Mouse (Mus musculus): ENCODE measurements around the gene Arhgap32.
A peak's percentile ranks its signal among the peaks of the same experiment; 100 is the strongest.
"Not testable (repeated sequence)": the region's sequence is repeated elsewhere in the genome, so short reads cannot be mapped to it uniquely, and the experiment has no call there.

Gene Arhgap32

GRCm38 (mm10) chr9:32137697-32138426 lies 21.9 kb downstream of the Arhgap32 start:
- DNase-seq (ENCODE audit: low read depth, low spot score) = no peak

GRCm38 (mm10) chr9:32138616-32139015 lies 22.7 kb downstream of the Arhgap32 start:
- no peak for DNase-seq (ENCODE audit: low read depth, low spot score)

- DNase-seq (ENCODE audit: low read depth, low spot score) = no peak
Observed at GRCm38 (mm10) chr9:32139641-32140040, 23.7 kb downstream of the Arhgap32 start.

GRCm38 (mm10) chr9:32142834-32143233 lies 26.9 kb downstream of the Arhgap32 start:
- no peak for DNase-seq (ENCODE audit: low read depth, low spot score)

DNA sequence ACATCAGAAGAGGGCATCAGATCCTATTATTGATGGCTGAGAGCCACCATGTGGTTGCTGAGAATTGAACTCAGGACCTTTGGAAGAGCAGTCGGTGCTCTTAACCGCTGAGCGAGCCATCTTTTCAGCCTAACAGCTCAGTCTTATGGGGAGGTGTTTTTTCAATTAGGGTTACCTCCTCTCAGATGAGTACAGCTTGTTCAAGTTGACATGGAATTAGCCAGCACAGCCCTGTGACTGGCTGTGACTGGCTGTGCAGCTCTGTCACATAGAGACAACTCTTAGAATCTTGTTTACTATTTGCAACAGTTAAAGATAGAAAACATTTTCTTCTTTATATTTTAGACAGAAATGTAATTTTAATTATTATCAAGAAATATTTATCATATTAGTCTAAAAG lies 27.5 kb downstream of the Arhgap32 start:
- no peak for DNase-seq (ENCODE audit: low read depth, low spot score)

DNA sequence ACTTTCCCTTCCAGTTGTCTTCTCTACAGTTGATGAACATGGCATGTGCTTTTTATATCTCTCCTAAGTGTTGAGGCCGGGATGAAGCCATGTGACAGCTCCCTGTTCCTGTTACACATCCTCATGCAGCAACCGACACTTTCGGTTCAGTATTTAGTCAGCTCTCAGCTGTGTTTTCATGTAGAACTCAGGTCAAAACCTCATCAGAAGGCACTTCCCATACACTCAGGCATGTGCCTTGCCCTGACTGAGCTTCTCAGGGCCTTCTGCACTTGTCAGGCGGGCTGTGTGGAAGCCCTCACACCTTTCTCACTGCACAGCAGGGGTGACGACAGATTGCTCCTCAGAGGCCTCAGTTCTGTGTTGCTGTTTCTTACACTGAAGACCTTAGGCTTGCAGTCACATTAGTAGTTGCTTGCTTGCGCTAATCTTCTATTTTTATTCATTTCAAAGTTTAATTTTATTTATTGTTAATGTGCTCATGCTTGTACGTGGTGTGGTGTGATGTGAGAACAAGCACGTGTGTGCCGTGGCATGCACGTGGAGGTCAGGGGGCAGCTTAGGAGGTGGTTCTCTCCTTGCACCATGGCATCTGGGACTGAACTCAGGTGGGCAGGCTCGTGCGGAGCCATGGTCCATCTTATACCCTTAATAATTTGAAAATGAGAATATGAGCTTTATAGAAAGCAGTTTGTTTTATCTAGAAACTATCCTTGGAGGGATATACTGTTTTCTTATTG lies 30.5 kb downstream of the Arhgap32 start:
- no peak for DNase-seq (ENCODE audit: low read depth, low spot score)

GRCm38 (mm10) chr9:32149241-32149640 lies 33.3 kb downstream of the Arhgap32 start:
- no peak for DNase-seq (ENCODE audit: low read depth, low spot score)

GRCm38 (mm10) chr9:32149836-32150642 lies 34.1 kb downstream of the Arhgap32 start:
- DNase-seq (ENCODE audit: low read depth, low spot score) = no peak

GRCm38 (mm10) chr9:32154727-32155371 lies 38.9 kb downstream of the Arhgap32 start:
- DNase-seq (ENCODE audit: low read depth, low spot score) = no peak

- no peak for DNase-seq (ENCODE audit: low read depth, low spot score)
Observed at GRCm38 (mm10) chr9:32156706-32157105, 40.8 kb downstream of the Arhgap32 start.

DNA sequence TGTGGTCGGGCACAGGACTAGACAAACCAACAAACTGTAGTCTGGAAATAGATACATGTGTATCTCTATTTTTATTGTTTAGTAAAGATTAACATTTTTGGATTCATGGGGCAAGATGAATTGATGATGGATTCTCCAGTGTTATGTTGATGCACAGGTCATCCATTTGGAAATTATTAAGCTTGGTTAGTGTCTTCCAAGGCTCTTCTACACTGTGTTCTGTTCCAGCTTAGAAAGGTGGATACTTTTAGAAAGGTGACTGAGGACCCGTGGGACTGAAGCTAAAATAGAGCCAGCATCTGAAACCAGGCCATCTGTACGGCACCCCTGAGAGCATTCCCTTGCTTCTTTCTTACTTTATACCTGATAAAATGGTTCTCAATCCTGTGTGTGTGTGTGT lies 41.3 kb downstream of the Arhgap32 start:
- DNase-seq (ENCODE audit: low read depth, low spot score) = no peak

DNA sequence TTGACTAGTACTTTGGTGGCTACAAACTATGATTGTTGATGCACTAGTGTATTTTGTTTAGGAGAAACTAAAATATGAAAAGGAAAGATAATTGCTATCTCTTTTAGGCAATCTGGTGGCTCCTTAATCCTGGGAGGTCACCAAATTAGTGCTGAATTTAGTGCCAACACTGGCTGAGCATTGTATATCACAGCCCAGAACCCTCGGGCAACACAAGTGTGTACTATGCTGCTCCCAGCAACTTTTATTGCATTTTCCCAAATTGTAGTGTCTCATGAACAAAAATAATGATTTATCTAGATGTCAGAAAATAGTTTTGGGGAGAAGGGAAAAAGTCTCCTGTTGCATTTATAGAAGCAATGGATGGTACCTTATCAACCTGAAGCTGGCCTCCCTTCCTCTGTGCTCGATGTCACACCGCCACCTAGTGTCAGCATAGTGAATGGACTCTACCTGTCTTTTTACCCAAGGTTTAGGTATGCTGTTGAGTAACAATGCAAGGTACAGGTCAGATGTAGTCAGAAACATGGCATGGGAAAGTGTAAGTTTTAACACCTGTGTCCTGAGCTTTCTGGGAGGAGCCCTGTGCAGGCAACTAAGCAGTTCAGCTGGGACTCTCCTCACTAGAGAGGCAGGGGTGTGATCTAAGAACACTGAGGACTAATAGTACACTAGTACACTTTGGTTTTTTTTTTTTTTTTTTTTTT lies 43.1 kb downstream of the Arhgap32 start:
- peak; percentile 75 for DNase-seq (ENCODE audit: low read depth, low spot score)

DNA sequence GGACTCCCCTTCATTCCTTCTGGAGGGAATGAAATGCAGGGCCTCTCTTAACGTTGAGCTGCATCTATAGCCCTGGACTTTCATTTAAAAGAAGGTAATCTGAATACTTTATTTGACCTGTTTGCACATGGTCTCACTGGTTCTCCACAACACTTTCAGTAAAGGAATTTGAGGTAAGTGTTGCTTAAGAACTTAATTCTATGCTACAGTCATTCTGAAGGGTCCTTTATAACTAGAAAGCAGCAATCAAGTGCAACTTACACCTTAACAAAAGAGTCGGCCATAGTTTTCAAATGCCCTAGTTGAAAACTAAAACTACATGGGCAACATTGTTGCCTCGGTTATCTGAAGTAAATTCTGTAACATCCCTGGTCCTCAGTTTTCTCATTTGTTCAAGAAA lies 43.8 kb downstream of the Arhgap32 start:
- DNase-seq (ENCODE audit: low read depth, low spot score) = no peak

DNA sequence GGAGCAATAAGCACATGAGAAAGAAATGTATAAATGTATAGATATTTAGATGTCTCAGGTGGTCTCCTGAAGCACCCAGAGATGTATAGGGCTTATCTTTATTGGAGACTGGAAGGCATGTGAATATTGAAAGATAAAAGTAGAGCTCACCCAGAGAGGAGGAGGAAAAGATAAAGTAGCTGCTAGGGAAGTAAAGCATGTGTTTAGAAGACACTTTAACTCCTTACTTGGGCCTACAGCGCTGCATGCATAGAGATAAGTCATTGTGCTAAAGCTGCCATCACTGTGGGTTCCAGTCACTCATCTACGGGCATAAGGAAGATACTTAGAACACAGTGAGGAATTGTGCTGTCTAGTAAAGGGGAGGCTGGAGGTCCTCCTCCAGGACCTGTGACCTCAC lies 46.9 kb downstream of the Arhgap32 start:
- DNase-seq (ENCODE audit: low read depth, low spot score) = no peak

GRCm38 (mm10) chr9:32163820-32164219 lies 47.9 kb downstream of the Arhgap32 start:
- DNase-seq (ENCODE audit: low read depth, low spot score) = not testable (repeated sequence)

DNA sequence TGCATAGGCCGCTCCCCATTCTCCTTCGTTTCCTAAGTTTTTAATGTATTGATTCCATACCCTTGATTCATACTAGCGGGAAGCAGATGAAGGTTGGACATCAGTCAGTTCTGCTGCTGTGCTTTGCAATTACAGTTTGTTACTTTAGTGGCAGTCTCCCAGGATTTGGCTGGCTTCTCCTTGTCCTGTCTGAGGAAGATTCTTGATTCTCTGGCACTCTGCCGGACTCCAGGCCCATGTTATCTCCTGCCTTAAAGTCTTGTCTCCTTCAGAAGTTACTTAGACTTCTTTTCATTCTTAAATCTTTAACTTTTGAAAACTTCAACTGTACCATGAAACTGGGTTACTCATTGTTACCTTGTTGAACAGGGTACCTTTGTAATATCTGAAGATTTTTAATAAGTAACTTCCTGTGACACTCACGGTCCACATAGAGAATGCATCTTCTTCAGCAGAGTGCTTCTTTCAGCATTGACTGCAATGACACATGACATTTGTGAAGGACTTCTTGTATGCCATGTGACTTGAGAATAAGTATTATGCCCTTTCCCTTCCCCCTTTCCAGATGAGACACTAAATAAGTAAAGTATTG lies 52.7 kb downstream of the Arhgap32 start:
- DNase-seq (ENCODE audit: low read depth, low spot score) = no peak

DNA sequence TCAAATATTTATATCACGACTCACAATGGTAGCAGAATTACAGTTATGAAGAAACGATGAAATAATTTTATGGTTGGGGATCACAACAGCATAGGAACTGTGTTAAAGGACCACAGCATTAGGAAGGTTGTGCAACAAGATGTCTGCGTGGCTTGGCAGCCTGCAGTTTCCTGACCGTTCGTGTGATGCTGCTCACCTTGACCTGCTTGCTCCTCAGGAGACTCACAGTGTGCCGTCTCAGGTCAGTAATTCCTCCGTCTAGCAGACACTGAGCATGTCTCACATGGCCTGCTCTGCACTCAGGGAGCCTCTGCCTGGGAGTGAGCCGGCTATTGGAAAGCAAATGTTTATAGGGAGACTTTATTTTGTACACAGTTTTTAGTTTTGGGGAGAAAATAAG lies 54.8 kb downstream of the Arhgap32 start:
- no peak for DNase-seq (ENCODE audit: low read depth, low spot score)

- no peak for DNase-seq (ENCODE audit: low read depth, low spot score)
Observed at GRCm38 (mm10) chr9:32176612-32177011, 60.7 kb downstream of the Arhgap32 start.

GRCm38 (mm10) chr9:32181170-32181569 lies 65.2 kb downstream of the Arhgap32 start:
- no peak for DNase-seq (ENCODE audit: low read depth, low spot score)

- peak; percentile 61 for DNase-seq (ENCODE audit: low read depth, low spot score)
Observed at GRCm38 (mm10) chr9:32186489-32186888, 70.6 kb downstream of the Arhgap32 start.
